Mouse (Mus musculus): ENCODE results near the gene Heca. TPM values are rescaled to one million over a fixed set of nuclear protein-coding genes. Genes with fewer than 3 reads are reported as not detected.

Heca gene
- total and polyA plus RNA-seq, 3 experiments = 10.0 to 12.4 (median 11.1) TPM

- Histone ChIP-seq H3K79me2 (replicated peaks; ENCODE audit: control insufficient read depth, extremely low read depth, insufficient read depth, poor library complexity, severe bottlenecking) (no peaks in the 10 kb centered on the region), H3K9ac (ENCODE audit: insufficient read depth, low read depth) (no peak overlapping the region), H3K9me3 (replicated peaks; ENCODE audit: low read length) (peaks cover 2% of the 10 kb centered on the region), H3K36me3 (replicated peaks in 1 of 2; ENCODE audit: control insufficient read depth in 1 of 2, insufficient read depth in 1 of 2, low read length in 1 of 2) (peaks cover 0 to 10% of the 10 kb centered on the region in 2 experiments), H3K4me1 (ENCODE audit: control insufficient read depth in 1 of 2, insufficient read depth in 2 of 2) (no peaks in the 10 kb centered on the region; a peak in 1 of 4 replicates), H3K27ac (ENCODE audit: insufficient read depth, low read depth) (no peak overlapping the region), H3K4me2 (ENCODE audit: insufficient read depth, low read depth, poor library complexity, severe bottlenecking) (no peak overlapping the region), H3K4me3 (replicated peaks in 1 of 3; ENCODE audit: low read depth in 2 of 3, low read length in 2 of 3, poor library complexity in 1 of 3) (no peak overlapping the region), H3K27me3 (replicated peaks) (no peaks in the 10 kb centered on the region)
- DNase-seq (ENCODE audit: extremely low read depth) = no peak
- in situ Hi-C loops (cut with MboI; ENCODE audit: low pct_ligation_motif_present, low pct_unique_long_range_greater_than_20kb, low sequenced_read_pairs) (no loop called here), dilution Hi-C loops (cut with MboI; ENCODE audit: extremely low pct_ligation_motif_present, extremely low pct_unique_long_range_greater_than_20kb, low sequenced_read_pairs) (no loop called here)
- TF ChIP-seq MEF2A (IDR thresholded peaks at IDR 0.05; ENCODE audit: borderline replicate concordance, low read depth, low read length) = no peak
- no peak for TF ChIP-seq MAZ (IDR thresholded peaks at IDR 0.05; ENCODE audit: low read depth, low read length)
- no peak for TF ChIP-seq CTCF (conservative IDR thresholded peaks at IDR 0.05 in 1 of 2, IDR thresholded peaks at IDR 0.05 in 1 of 2; ENCODE audit: low read depth in 2 of 2, low read length in 2 of 2)
- TF ChIP-seq EP300 (IDR thresholded peaks at IDR 0.05; ENCODE audit: low read length) = no peak
Observed at GRCm38 (mm10) chr10:17931157-17931556, 16.7 kb downstream of the Heca start.

GRCm38 (mm10) chr10:17930445-17931083 is 17.3 kb downstream of the Heca start:
- Histone ChIP-seq H3K9ac (ENCODE audit: insufficient read depth, low read depth) (no peak overlapping the region), H3K79me2 (replicated peaks; ENCODE audit: control insufficient read depth, extremely low read depth, insufficient read depth, poor library complexity, severe bottlenecking) (no peaks in the 10 kb centered on the region), H3K4me2 (ENCODE audit: insufficient read depth, low read depth, poor library complexity, severe bottlenecking) (no peak overlapping the region), H3K27me3 (replicated peaks) (no peaks in the 10 kb centered on the region), H3K4me3 (replicated peaks in 1 of 3; ENCODE audit: low read depth in 2 of 3, low read length in 2 of 3, poor library complexity in 1 of 3) (no peak overlapping the region), H3K4me1 (ENCODE audit: control insufficient read depth in 1 of 2, insufficient read depth in 2 of 2) (peaks cover 0 to under 1% of the 10 kb centered on the region in 2 experiments; a peak in 1 of 4 replicates), H3K36me3 (replicated peaks in 1 of 2; ENCODE audit: control insufficient read depth in 1 of 2, insufficient read depth in 1 of 2, low read length in 1 of 2) (peaks cover 0 to 10% of the 10 kb centered on the region in 2 experiments), H3K9me3 (replicated peaks; ENCODE audit: low read length) (peaks cover 2% of the 10 kb centered on the region), H3K27ac (ENCODE audit: insufficient read depth, low read depth) (no peak overlapping the region)
- TF ChIP-seq JUND (conservative IDR thresholded peaks at IDR 0.05; ENCODE audit: low read depth, low read length) = no peak
- TF ChIP-seq ETS1 (conservative IDR thresholded peaks at IDR 0.05; ENCODE audit: low read depth, low read length) = no peak
- TF ChIP-seq MAFK (IDR thresholded peaks at IDR 0.05; ENCODE audit: insufficient replicate concordance, low read length) = no peak
- TF ChIP-seq NRF1 (IDR thresholded peaks at IDR 0.05; ENCODE audit: low read depth, low read length) = no peak
- no peak for TF ChIP-seq GABPA (IDR thresholded peaks at IDR 0.05; ENCODE audit: insufficient replicate concordance, low read depth, low read length)
- no peak for TF ChIP-seq ZKSCAN1 (IDR thresholded peaks at IDR 0.05; ENCODE audit: borderline replicate concordance, low read depth, low read length)
- no peak for TF ChIP-seq USF2 (conservative IDR thresholded peaks at IDR 0.05; ENCODE audit: low read depth, low read length)
- no peak for TF ChIP-seq ZC3H11A (IDR thresholded peaks at IDR 0.05; ENCODE audit: low read depth, low read length)
- no peak for TF ChIP-seq MXI1 (IDR thresholded peaks at IDR 0.05; ENCODE audit: low read depth, low read length)
- no peak for TF ChIP-seq EP300 (IDR thresholded peaks at IDR 0.05; ENCODE audit: low read length)
- no peak for TF ChIP-seq SIN3A (IDR thresholded peaks at IDR 0.05; ENCODE audit: low read length)
- TF ChIP-seq SMC3 (IDR thresholded peaks at IDR 0.05; ENCODE audit: low read depth, low read length) = no peak
- TF ChIP-seq E2F4 (IDR thresholded peaks at IDR 0.05; ENCODE audit: insufficient replicate concordance, low read depth, low read length) = no peak
- dilution Hi-C loops (cut with MboI; ENCODE audit: extremely low pct_ligation_motif_present, extremely low pct_unique_long_range_greater_than_20kb, low sequenced_read_pairs) (no loop called here), in situ Hi-C loops (cut with MboI; ENCODE audit: low pct_ligation_motif_present, low pct_unique_long_range_greater_than_20kb, low sequenced_read_pairs) (no loop called here)
- no peak for DNase-seq (ENCODE audit: extremely low read depth)
